Mouse (Mus musculus) WW6 (cell line): ENCODE data around the gene Nmd3.
A peak's percentile ranks its signal among the peaks of the same experiment; 100 is the strongest.

Experiments
- DNase-seq: peaks from one replicate; pipeline ENCODE4 v3.0.0-alpha.2; 2013; ENCODE audit warnings: low read depth, low spot score

Gene Nmd3

GRCm38 (mm10) chr3:69721814-69722186 is at the start of gene Nmd3:
Gene Nmd3 (plus strand): TSS chr3:69721985.
- peak; percentile 89 for DNase-seq

GRCm38 (mm10) chr3:69673351-69673750 is 48.4 kb upstream of the Nmd3 start:
- DNase-seq: no peak

DNA sequence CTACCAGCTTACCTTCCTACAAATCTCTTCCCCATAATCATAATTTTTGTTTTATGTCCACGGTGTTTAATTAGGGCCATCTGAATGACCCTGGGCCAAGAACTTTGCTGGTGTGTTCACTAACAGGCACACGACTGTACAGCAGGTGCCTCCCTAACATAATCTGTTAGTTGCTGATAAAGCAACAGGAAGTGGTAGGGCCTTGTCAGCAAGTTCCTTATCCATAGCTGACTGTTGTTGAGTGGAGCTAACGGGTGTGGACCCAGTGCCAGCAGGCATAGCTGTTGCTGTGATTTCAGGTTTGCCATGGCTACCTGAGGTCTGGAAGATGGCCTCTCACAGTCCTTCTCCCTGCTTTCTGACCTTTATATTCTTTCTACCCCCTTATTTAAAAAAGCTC is 47.6 kb upstream of the Nmd3 start:
- DNase-seq: no peak

DNA sequence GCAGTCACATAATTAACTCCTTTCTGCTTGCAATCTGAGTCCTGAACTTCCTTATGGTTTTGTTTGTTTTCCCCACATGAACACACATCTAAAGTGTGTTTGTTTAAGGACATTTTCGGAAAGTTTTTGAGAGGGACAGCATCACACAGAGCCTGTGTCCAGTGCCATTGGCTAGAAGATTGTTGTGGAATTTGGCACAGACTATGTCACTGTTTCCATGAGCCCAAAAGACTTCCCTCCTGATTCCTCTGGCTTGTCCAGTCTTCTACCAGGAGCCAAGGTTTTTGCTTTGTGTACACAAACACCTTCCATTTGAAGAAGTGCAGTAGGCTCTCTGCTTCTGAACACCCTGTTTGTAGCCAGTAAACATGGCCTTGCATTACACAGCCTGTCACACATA is 32.0 kb upstream of the Nmd3 start:
- DNase-seq: no peak

DNA sequence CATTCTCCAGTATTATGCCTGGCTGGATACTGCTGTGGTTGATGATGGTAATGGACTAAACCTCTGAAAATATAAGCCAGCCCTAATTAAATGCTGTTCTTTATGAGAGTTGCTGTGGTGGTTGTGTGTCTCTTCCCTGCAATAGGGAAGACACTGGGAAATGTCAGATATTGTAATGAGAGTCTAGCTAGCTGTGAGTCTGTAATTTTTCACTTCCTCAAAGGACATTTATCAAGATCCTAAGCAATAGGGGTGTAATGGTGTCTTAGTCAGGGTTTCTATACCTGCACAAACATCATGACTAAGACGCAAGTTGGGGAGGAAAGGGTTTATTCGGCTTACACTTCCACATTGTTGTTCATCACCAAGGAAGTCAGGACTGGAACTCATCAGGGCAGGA is 30.8 kb upstream of the Nmd3 start:
- DNase-seq: no peak

- DNase-seq: no peak
Observed at GRCm38 (mm10) chr3:69699851-69700500, 21.8 kb upstream of the Nmd3 start.

- no peak for DNase-seq
Observed at GRCm38 (mm10) chr3:69701905-69702304, 19.9 kb upstream of the Nmd3 start.

- no peak for DNase-seq
Observed at GRCm38 (mm10) chr3:69702421-69702820, 19.4 kb upstream of the Nmd3 start.

- DNase-seq: no peak
Observed at GRCm38 (mm10) chr3:69709043-69709929, 12.5 kb upstream of the Nmd3 start.

DNA sequence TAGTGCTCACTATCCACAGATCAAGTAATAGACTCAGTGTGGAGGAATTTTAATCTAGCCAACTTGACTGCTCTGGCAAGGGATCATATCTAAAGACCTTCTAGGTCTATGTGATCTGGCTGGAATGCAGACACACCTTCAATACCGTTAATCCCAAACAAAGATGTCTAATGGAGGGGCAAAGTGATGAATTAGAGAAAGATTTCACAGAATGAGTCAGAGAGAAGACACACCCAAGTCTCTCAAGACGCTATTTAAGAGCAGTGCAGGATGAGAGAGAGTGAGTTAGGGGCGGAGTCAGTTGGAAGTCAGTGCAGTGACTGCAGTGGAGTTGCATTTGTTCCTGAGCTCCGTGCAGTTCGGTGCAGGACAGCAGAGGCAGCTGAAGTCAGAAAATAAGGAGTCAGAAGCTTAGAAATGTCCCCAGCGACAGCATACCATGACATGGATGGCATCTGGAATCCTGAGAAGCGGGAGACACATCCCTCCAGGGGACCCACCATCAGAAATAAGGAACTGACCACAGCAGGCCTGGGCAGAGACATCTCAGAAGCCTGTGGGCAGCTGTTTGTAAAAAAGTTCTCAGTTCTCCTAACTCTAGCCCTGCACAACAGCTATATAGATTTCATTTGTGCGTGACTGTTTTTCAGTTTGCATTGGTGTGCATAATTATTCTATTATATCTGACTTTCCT is 9.7 kb upstream of the Nmd3 start:
- DNase-seq: no peak

- DNase-seq: no peak
Observed at GRCm38 (mm10) chr3:69717476-69717875, 4.3 kb upstream of the Nmd3 start.

DNA sequence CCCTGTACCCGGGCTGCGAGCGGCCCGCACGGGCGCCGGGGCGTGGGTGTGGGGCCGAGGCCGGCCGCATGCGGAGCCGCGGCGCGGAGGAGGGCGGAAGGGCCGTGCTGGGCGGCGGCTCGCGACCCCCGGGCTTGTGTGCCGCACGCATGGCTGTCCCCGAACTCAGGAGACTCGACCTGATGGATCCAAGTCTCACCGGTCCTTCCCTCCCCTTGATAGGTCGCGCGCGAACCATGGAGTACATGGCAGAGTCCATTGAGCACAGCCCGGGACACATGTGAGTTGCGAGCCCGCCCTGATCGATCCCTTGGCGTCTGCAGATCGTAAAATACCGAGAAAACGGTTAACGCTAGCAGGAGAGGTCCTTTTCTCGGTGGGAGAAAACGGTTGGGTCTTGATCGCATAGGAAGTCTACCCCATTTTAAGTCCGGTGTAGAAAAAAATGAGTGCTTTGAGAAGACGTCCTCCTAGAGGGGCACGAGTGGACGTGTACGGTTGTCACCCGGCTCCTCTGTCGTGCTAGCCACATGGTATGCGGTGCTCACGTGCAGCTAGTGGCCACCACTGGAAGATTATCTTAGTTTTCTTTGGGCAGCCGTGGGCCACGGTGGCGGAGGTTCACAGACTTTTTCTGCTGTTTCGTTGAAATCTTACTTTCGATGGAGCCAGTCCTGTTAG is 542 bp downstream of the Nmd3 start:
- DNase-seq: no peak

- DNase-seq: no peak
Observed at GRCm38 (mm10) chr3:69723161-69723560, 1.4 kb downstream of the Nmd3 start.

GRCm38 (mm10) chr3:69730930-69731329 is 9.1 kb downstream of the Nmd3 start:
- no peak for DNase-seq

- no peak for DNase-seq
Observed at GRCm38 (mm10) chr3:69733939-69734338, 12.2 kb downstream of the Nmd3 start.

- peak; percentile 22 for DNase-seq
Observed at GRCm38 (mm10) chr3:69755192-69755591, 33.4 kb downstream of the Nmd3 start.

GRCm38 (mm10) chr3:69755968-69756367 is 34.2 kb downstream of the Nmd3 start:
- DNase-seq: no peak

DNA sequence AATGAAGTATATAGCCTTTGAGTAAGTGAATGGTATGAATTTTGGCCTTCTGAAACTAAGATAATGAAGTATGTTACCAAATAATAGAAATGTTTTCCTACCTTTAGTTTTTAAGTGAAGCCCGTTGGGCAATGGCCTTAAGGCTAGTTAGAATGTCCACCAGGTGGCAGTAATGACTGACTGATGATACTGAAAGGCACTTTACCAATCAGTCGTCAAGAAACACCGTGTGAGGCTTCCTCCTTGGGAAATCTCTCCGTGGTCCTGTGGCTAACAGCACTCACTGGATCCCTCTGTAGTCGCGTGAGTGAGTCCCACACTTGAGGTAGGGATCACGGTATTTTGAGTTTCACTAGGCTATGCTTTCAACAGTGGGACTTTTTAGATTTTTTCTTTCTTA is 34.7 kb downstream of the Nmd3 start:
- peak; percentile 39 for DNase-seq

DNA sequence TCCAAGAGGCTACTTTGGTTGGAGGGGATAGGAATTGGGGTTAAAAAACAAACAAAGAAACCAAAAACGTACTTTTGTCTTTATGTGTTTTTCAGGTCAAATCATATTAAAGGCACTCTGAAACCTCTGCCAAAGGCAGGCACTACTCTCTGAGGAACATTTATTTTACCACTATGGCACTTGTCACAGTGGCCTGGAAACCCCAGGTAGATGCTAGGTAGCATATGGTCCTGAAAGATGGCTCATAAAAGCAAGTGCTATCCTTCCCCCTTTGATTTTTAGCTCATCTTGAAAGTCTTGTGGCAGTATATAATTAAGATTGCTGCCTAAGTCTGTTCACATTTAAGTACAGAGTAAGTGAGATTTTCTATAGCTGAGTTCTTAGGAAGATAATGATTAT is 35.7 kb downstream of the Nmd3 start:
- DNase-seq: no peak

- no peak for DNase-seq
Observed at GRCm38 (mm10) chr3:69760081-69760480, 38.3 kb downstream of the Nmd3 start.

GRCm38 (mm10) chr3:69761195-69761594 is 39.4 kb downstream of the Nmd3 start:
- no peak for DNase-seq

DNA sequence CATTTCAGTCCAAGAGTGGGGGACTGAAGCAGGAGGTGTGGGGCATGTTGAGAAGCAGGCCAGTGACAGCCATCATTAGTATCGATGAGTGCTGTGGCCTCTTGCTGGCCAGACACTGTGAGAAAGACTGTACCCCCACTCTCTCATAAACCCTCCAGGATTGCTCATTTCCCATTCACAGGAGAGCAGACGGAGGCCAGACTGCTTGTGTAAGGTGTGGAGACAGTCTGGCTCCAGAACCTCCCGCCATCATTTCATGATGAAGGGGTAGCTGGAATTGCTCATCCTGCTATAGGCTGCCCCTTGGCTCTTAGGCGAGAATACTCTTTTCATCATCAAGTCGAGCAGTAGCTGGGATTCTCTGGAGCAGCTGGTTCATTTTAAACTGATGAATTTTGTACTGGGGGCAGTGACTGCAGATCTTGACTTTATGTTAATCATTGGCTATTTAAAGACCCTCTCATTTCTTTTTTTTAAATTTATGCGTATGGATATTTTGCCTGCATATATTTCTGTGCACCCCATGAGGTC is 41.1 kb downstream of the Nmd3 start:
- DNase-seq: no peak
